Mouse (Mus musculus): ENCODE measurements around the gene Fbxo17.
"Not testable (repeated sequence)": the region's sequence is repeated elsewhere in the genome, so short reads cannot be mapped to it uniquely, and the experiment has no call there.

The Fbxo17 gene

DNA sequence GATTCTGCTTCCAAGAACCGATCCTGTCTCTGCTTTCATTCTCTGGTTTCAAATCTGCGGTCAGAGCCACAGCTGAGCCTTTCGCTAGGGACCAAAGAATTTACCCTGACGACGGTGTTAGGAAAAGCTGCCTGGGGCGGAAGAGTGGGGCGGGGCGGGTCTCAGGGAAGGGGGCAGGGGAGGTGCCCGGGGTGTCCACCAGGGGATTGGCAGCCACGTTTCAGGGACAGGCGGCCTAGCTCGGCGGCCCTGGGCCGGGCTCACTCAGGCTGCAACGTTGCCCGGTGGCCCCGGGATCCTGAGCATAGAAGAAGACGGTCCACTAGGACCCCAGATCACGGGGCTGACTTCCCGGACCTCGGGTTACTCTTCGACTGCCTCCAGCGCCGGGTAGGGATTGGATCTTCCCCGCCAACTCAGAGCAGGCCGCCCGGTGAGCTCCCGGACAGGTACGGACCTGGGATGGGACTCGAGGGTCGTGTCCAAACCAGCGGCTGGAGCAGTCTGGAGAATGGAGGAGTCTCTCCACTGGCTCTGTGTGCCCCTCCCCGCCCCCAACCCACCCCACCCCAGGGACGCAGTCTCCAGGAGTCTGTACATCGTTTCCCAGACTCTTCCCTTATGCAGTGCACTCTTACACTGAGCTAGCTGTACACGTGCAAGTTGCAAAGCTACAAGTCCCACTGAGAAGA is at the start of gene Fbxo17:
Fbxo17 (plus strand) TSS at position 215 of the 692 bp plus-strand sequence.
- peak; percentile 75 for DNase-seq (ENCODE audit: low spot score)

DNA sequence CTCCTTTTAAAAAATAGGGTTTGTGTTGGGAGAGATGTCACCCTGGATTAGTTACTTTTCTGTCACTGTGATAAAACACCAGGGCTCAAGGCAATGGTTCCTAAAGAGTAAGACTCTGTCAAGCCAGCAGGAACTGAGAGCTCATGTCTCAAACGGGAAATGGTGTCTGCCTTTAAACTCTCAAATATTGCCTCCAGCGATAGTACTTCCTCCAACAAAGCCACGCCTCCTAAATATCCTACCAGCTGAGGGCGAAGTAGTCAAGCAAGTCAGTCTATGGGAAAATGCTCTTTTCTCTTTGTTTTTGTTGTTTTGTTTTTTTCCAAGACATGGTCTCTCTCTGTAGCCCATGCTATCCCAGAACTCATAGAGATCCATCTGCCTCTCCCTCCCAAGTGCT is 45.4 kb upstream of the Fbxo17 start:
- no peak for DNase-seq (ENCODE audit: low spot score)

DNA sequence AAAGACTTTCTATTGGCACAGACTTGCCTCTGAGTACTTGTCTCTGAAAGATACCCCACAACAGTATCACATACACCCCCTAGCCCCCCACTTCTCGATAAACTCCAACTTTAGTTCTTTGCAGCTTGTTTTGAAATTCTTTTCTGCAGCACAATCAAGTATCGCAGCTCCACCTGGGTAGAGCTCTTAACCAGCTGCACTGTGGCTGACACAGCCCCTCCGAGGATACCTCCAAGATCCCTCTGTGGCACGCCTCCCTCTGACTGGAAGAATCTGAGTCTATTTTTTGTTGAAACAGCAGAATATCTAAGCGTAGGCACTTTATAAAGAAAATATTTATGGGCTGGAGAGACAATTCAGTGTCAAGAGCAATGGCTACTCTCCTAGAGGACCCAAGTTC is 44.3 kb upstream of the Fbxo17 start:
- DNase-seq (ENCODE audit: low spot score): no peak

DNA sequence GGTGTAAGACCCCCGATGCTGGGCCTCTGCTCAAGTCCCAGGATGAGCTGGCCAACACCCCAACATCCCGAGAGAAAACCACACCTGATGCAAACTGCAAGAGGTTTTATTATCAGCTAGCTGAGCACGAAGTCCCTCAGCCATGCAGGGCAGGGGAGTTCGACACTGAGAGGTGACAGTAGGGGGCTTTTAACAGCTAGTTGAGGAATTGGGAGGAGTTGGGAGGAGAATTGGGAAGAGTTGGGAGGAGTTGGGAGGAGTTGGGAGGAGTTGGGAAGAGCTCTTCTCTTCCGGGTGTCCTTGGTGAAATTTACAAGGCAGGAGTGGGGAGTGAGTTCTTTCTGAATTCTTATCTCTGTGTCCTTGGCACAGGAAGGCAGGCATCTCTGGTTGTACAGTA is 43.8 kb upstream of the Fbxo17 start:
- not testable (repeated sequence) for DNase-seq (ENCODE audit: low spot score)

DNA sequence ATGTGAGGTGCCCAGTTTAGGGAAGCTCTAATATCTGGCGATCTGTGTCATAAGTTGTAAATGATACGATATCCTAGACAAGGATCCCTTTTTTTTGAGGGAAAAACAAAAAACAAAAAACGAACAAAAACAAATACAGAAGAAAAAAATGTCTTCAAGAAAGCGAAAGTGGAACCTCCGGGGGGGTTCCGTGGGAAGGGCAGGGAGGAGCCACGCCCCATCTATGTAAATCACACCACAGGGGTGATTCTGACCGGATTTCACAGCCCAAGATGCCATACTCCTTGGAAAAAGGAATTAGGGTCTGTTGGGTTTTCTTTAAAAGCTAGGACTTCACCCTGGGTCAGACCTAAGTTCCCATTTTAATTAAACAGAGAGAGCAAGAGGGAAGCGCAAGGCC is 41.6 kb upstream of the Fbxo17 start:
- DNase-seq (ENCODE audit: low spot score): peak; percentile 53

DNA sequence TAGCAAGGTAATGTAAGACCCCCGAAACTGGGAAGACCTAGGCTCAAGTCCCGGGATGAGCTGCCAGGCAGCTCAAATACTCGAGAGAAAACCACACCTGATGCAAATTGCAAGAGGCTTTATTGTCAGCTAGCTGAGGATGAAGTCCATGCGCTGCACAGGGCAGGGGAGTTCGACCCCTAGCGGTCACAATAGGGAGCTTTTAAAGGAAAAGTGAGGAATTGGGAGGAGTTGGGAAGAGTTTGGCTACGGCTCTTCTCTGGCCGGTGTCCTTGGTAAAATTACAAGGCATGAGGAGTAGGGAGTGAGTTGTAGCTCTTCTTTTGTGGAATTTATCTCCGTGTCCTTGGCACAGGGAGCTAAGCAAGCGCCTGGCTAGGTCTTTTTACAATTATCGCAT is 40.9 kb upstream of the Fbxo17 start:
- DNase-seq (ENCODE audit: low spot score): peak; percentile 80

DNA sequence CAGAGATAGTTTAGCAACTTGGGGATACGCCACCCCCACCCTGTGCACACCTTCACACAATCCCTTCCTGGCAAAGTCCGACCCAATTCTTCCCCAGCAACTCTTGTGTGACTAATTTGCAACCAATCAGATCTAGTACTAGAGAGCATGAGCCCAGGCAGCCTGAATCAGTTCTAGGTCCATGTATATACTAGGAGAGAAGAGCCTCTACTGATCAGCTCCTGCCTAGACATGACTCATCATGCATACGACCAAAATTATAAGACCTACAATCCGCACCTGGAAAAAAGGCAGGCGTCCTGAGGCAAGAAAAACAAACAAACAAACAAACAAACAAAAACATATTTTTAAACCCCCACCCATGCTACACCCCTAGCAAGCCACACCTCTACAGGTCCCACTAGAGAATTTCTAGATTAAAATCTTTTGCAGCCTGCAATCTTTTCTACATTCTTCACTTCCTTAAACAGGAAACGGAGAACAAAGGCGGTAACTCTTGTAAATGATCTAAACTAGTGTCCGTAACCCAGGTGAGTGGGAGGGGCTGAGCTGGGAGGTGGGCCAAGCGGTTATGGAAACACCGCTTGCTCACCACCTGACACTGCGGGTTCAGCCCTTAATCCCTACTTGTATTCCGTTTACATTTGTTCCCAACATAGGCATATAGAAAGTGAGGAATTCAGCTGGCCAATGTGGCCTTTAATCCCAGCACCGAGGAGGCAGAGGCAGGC is 39.6 kb upstream of the Fbxo17 start:
- DNase-seq (ENCODE audit: low spot score): no peak

DNA sequence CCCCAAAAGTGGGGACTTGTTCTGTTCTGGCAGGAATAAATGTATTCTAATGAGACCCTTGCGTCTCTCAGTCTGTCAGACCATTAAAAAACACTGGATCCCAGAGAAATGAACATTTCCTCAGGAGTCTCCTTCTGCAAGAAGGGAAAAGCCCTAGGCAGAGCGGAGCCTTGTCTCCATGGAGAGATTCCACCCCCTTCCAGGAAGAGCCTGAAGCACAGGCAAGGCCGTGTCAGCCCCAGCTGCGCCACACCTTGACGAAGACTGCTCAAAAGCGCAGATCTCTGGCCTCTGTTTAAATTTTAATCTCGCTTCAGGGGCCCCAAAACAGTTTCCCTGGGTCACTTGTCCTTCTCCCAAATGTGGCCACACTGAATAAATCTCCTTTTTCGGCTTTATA is 39.0 kb upstream of the Fbxo17 start:
- no peak for DNase-seq (ENCODE audit: low spot score)

DNA sequence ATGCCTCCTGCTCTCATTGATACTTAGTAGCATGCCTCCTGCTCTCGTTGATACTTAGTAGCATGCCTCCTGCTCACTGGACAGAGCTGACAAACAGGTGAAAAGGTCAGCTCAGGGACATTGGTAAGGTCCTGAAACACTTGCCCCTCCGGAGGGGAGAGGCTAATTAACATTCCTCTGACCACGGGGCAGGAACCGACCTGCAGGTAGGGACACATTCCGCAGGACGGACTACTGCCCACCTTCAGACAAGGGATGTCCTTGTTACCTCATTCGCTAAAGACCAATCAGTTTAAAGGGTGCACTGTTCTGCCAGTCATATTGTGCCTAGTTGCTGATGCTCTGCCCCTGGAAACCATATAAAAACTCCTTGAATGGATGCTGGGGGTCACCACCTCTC is 25.5 kb upstream of the Fbxo17 start:
- DNase-seq (ENCODE audit: low spot score): no peak

DNA sequence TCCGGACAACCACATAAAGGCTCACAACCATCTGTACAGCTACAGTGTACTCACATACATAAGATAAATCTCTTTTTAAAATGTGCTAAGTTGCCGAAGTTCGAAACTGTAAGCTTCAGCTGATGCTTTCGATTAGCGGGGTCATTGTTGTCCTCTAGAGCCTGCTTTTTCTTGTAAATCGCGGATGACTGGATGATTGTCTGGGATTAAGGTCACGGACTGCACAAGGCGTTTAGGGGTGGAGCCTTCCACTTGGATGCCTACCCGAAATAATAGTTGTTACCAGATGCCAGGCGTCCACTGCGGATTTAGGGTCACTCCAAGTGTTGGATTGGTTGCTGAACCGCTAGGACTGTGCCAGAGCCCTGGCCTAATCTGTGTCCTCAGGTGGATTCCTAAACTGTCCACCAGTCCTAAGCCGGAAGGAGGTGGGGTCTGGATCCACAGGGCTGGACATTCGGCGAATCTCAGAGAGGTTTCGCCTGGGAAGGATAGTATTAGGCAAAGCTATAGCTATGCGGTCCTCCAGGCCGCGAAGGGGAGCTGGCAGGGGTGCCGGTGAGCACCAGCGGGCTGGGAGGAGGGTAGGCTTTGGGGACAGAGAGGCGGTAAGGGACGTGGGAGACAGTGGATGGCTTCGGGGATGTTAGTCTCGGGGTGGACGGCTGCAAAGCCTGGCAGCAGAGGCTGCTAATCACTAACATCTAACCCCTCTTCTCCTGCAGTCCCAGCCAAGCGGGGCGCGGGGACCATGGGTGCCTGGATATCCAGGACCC is 23.9 kb upstream of the Fbxo17 start, which contains the start of gene Fbxo27:
Fbxo27 (plus strand) TSS at position 305 of the 776 bp plus-strand sequence.
- no peak for DNase-seq (ENCODE audit: low spot score)

DNA sequence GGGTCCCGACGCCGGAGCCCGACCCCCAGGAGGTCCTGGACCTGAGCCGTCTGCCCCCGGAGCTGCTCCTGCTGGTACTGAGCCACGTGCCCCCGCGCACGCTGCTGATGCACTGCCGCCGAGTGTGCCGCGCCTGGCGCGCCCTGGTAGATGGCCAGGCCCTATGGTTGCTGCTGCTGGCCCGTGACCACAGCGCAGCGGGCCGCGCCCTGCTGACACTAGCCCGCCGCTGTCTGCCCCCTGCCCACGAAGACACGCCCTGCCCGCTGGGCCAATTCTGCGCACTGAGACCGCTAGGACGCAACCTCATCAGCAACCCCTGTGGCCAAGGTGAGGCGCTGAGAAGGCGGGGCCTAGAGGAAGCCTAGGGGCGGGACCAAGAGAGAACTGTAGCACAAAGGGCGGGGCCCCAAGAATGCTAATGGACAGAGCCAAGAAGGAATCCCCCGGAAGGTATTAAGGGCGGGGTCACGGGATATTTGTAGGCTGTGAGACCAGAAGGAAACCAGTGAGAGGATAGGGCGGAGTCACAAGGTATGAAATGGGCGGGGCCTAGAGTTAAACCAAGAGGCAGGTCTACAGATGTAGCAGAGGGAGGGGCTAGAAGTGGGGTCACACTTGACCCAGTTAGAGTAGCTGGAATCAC is 23.2 kb upstream of the Fbxo17 start:
- DNase-seq (ENCODE audit: low spot score): peak; percentile 76

DNA sequence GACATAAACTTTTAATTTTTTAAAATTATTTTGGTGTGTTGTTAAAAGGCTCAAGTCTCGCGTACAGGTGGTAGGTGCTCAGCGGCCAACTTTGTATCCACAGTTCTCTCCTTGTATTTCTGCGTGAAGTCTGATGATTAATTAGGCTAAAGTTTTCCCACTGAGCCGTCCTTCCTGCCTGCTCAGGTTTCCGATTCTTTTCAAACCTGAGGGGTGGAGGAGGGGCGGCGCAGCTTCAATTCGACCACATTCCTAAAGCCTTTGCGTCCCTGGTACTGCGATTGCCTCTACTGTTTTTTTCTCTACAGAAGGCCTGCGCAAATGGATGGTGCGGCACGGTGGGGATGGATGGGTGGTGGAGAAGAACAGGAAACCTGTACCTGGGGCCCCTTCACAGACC is 22.2 kb upstream of the Fbxo17 start:
- DNase-seq (ENCODE audit: low spot score): no peak

DNA sequence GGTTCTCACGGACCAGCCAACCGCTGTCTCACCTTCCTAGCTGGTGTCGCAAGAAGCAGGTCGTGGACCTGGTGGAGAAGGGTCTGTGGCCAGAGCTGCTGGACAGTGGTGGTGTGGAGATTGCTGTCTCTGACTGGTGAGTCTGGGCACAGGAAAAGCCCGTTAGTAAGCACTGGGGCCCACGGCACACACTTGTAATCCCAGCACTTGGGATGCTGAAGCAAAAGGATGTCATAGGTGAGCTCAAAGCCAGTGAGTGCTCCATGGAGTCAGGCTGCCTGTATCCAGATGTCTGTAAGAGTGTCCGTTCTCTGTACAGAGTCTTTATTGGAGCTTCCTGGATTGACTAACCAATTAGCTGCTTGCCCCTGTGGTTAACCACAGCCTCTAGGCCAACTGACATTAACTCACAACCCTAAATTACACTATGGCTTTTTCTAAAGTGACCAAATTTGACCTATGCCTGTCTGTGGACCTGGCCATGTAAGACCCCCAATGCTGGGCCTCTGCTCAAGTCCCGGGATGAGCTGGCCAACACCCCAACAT is 21.6 kb upstream of the Fbxo17 start:
- DNase-seq (ENCODE audit: low spot score): no peak

DNA sequence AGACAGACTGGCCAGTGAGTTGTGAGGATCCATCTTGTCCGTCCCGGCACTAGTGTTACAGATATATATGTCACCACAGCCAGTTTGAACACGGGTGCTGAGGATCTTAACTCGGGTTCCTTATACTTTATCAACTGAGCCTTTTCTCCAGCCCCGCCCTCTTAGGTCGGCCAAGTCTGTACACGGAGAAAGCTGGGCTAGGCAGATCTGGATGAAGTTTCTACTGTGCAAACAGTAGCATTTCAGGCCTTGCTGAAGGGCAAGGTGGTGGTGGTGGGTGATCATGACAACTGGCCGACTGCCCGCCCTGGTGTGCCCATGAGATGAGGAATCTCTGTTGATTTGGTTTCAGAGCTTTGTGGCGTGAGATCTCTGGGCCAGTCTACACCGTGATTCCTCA is 19.3 kb upstream of the Fbxo17 start:
- no peak for DNase-seq (ENCODE audit: low spot score)

DNA sequence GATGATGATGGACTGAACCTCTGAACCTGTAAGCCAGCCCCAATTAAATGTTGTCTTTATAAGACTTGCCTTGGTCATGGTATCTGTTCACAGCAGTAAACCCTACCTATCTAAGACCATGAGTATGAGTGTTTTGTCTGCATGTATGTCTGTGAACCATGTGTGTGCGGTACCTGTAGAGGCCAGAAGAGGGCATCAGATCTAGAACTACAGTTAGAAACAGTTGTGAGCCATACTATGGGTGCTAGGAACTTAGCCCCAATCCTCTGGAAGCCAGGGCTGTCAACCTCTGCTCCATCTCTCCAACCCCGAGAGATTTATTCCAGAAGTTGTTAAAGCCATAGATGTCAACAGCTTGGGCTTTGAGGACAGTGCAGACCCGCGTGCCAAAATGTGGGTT is 16.3 kb upstream of the Fbxo17 start:
- no peak for DNase-seq (ENCODE audit: low spot score)

DNA sequence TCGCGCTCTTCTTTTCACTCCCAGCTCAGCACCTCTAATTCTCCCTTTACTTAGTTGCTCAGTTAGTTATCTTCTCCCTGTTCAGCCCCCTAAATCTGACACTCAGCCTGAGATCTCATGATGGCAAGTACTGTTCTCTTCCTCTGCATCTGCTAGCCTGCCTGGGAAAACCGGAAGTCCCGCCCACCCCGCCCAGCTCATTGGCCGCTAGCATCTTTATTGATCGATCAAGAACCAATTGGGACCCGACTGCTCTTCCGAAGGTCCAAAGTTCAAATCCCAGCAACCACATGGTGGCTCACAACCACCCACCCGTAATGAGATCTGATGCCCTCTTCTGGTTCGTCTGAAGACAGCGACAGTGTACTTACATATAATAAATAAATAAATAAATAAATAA is 15.3 kb upstream of the Fbxo17 start:
- DNase-seq (ENCODE audit: low spot score): not testable (repeated sequence)

DNA sequence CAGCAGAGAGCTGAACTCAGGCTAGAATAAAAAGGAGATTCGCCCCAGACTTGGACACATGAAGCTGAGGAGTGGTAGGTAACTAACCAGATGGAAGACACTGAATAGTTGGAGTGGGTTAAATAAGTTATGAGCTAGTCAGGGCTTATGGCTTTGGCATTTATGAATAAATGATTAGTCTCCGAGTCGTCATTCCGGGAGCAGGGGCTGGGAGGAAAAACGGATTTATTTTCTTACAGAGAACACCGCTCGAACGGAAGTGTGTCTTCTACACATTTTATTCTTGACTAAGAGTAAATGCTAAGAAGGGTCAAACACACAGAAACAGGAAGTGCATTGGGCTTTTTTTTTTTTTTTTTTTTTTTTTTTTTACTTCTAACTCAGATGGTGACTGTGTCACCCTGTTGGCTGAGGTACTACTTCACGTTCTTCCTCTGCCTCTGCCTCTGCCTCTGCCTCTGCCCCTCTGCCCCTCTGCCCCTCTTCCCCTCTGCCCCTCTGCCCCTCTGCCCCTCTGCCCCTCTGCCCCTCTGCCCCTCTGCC is 13.9 kb upstream of the Fbxo17 start:
- no peak for DNase-seq (ENCODE audit: low spot score)

DNA sequence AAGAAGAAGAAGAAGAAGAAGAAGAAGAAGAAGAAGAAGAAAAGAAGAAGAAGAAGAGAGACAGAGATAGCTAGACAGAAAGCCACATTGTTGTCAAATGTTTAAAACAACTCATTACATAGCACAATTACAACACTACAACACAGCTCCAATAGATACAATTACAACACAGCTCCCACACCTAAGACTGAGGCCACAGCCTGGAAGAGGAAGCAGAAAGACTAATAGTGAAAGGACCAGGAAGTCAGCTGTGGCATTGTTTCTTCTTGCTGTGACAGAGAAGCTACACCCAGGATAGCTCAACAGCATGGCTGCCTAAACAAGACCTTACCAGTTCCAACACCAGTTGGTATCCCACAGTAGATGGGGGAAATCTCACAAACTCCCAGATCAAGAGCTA is 7.2 kb upstream of the Fbxo17 start:
- no peak for DNase-seq (ENCODE audit: low spot score)

DNA sequence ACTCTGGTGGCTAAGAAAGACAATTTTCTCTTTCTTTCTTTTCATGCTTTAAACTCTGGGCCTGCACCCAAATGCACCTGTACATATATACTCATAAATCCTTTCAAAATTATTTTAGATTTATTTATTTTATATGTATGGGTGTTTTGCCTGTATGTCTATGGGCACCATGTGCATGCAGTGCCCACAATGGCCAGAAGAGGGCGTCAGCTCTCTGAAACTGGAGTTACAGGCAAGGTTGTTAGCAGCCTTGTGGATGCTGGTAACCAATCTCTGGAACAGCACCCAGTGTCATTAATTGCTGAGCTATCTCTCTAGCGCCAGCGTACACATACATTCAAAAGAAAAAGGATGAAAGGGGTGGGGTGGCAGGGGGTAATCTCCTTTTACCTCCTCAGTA is 5.6 kb upstream of the Fbxo17 start:
- no peak for DNase-seq (ENCODE audit: low spot score)

DNA sequence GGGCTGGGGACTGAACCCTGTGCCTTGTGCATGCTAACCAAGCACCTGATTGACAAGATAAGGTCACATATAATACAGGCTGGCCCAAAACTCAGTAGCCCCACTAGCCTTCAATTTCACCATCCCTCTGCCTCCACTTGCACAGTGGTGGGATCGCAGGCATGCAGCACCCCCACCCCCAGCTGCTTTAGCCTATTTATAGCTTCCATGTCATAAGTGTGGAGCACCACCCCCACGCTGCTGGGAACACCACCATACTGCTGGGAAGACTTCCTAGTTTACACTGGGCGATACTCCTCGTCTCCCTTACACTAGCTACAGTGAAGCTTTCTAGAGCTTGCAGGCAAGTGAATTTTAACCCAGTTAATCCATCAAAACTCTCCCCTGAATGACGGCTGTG is 1.9 kb upstream of the Fbxo17 start:
- no peak for DNase-seq (ENCODE audit: low spot score)

DNA sequence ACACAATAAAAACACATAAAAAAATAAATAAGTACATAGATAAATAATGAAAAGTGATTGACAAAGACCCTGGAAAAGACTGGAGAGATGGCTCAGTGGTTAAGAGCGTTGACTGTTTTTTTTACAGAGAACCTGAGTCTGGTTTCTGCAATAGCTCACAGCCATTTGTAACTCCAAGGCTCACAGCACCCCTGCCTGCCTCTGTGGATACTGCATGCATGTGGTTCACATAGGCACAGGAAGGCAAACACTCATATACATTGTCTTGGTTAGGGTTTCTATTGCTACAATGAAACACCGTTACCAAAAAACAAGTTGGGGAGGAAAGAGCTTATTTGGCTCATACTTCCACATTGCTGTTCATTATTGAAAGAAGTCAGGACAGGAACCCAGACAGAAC is 1.0 kb upstream of the Fbxo17 start:
- peak; percentile 30 for DNase-seq (ENCODE audit: low spot score)

DNA sequence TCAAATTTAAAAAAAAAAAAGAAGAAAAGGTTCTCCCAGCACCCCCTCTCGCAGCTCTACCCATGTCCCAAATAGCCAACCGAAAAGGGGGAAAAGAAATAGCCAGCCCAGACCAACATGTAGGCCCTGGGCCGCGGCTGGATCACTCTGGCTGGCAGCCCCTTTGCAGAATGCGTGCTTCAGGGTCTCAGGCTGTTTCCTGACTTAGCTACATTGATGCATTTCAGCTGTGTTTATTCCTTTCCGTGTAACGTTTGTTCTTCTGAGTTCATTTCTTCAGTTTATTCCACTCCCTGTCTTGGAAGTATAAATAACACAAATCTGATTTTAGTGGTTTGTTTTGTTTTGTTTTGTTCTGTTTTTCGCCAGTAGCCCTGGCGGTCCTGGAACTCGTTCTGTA is 1.1 kb downstream of the Fbxo17 start:
- DNase-seq (ENCODE audit: low spot score): no peak
